9 mouse cellular contexts compared by ENCODE assay signal in genomic region chr19:34607237-34608051, GRCm38 (mm10). TPM values are rescaled to one million over a fixed set of nuclear protein-coding genes. Genes with fewer than 3 reads are reported as not detected.
A peak's percentile ranks its signal among the peaks of the same experiment; 100 is the strongest.
DNase-seq lines count a peak whose midpoint lies in the region; ATAC-seq and TF ChIP-seq lines count a peak whose summit lies in the region.
"Not testable (repeated sequence)": the region's sequence is repeated elsewhere in the genome, so short reads cannot be mapped to it uniquely, and the experiment has no call there.
"Had no signal": no experiment of that assay in that cellular context is flagged by ENCODE, and none has a peak within 500 bp of the region (broad histone marks: within the 10 kb centered on the region; RNA-seq: fewer than 3 reads in every experiment).

Gene Ifit3b, plus strand, starts transcription at chr19:34607970.

- peak; percentile 62 for ATAC-seq in forebrain, embryonic 14.5 days
- peak; percentile 82 for ATAC-seq in heart, postnatal 0 days (ENCODE audit: insufficient read depth, low read depth)
- ATAC-seq in limb, embryonic 15.5 days (ENCODE audit: insufficient number of reproducible peaks, low FRiP score, low TSS enrichment, low read depth), result 0 out of 2 replicates have a peak, but pooled peaks have one; percentile 30

- H3K9ac ChIP-seq in forebrain, embryonic 14.5 days (ENCODE audit: low read length); heart, postnatal 0 days (replicated peaks; ENCODE audit: low read depth, low read length); limb, embryonic 15.5 days: not testable (repeated sequence)

- H3K36me3 ChIP-seq in forebrain, embryonic 14.5 days (ENCODE audit: control insufficient read depth, insufficient read depth, low read length); heart, postnatal 0 days (replicated peaks; ENCODE audit: control insufficient read depth, insufficient read depth, low read length); limb, embryonic 15.5 days; megakaryocyte, embryonic 14.5 days (replicated peaks; ENCODE audit: low read length): not testable (repeated sequence)

- not testable (repeated sequence) for TF ChIP-seq CTCF in heart, postnatal 0 days (IDR thresholded peaks at IDR 0.05; ENCODE audit: low read depth)

- WGBS in forebrain, embryonic 14.5 days, result 38% methylated on average over 4 of the region's 4 CpGs
- 20% methylated on average over 4 of the region's 4 CpGs for WGBS in heart, postnatal 0 days
- WGBS in limb, embryonic 15.5 days, result 33% methylated on average over 4 of the region's 4 CpGs

- DNase-seq in 3T3-L1 (ENCODE audit: low read depth, low spot score), result peak; percentile 61
- peak; percentile 40 to 57 for DNase-seq in adrenal gland, postnatal 36 days
- DNase-seq in forebrain, embryonic 14.5 days (ENCODE audit: low spot score), result peak; percentile 58
- peak; percentile 29 for DNase-seq in heart, postnatal 0 days (ENCODE audit: low spot score)
- DNase-seq in kidney, adult 18-20 months, result peak; percentile 73
- DNase-seq in right cerebral cortex, adult 18-20 months, result peak; percentile 25

- not testable (repeated sequence) for H3K4me1 ChIP-seq in forebrain, embryonic 14.5 days (ENCODE audit: control insufficient read depth, insufficient read depth, low read length); heart, postnatal 0 days (ENCODE audit: control insufficient read depth, insufficient read depth); limb, embryonic 15.5 days; megakaryocyte, embryonic 14.5 days

- not testable (repeated sequence) for H3K27me3 ChIP-seq in forebrain, embryonic 14.5 days (replicated peaks; ENCODE audit: control insufficient read depth, insufficient read depth, low read length); heart, postnatal 0 days (ENCODE audit: control insufficient read depth, insufficient read depth, low read length); limb, embryonic 15.5 days; megakaryocyte, embryonic 14.5 days (replicated peaks)

- not testable (repeated sequence) for H3K4me3 ChIP-seq in forebrain, embryonic 14.5 days (ENCODE audit: low read depth, low read length); heart, postnatal 0 days (ENCODE audit: low read depth, low read length); limb, embryonic 15.5 days
- peak within 1 kb of the TSS; percentile 72 for H3K4me3 ChIP-seq in megakaryocyte, embryonic 14.5 days (replicated peaks)

- H3K9me3 ChIP-seq in forebrain, embryonic 14.5 days (replicated peaks; ENCODE audit: control insufficient read depth, low read length); heart, postnatal 0 days (replicated peaks; ENCODE audit: control insufficient read depth, low read length); limb, embryonic 15.5 days; megakaryocyte, embryonic 14.5 days: not testable (repeated sequence)

- H3K27ac ChIP-seq in forebrain, embryonic 14.5 days (ENCODE audit: low read depth, low read length); limb, embryonic 15.5 days: not testable (repeated sequence)
- H3K27ac ChIP-seq in heart, postnatal 0 days (ENCODE audit: low read depth), result peak within 1 kb of the TSS; percentile 35

- TF ChIP-seq EP300 in heart, postnatal 0 days (IDR thresholded peaks at IDR 0.05; ENCODE audit: low read depth), result not testable (repeated sequence)

- not testable (repeated sequence) for H3K4me2 ChIP-seq in forebrain, embryonic 14.5 days (ENCODE audit: low read length); heart, postnatal 0 days (ENCODE audit: low read depth, low read length); limb, embryonic 15.5 days

RNA-seq across cellular contexts. Expression of gene Ifit3b, which starts in this region (rescaled TPM):
- 1 to 10 TPM; 3.5 to 3.7 TPM for total RNA-seq in adrenal gland, postnatal 36 days (2021)
- not detected in 2 replicates for polyA plus RNA-seq in forebrain, embryonic 14.5 days (2014; fragmentation: Nextera tagmentation; extraction: Ambion mirVana)
- 0.57 and 2.5 TPM in 2 replicates for total RNA-seq in heart, postnatal 0 days (2014; rRNA removed; ENCODE audit: low replicate concordance)
- polyA plus RNA-seq in heart, postnatal 0 days (2015; fragmentation: Nextera tagmentation; extraction: Ambion mirVana), result 0.59 and 0.72 TPM in 2 replicates
- polyA plus RNA-seq in limb, embryonic 15.5 days (2015; fragmentation: Nextera tagmentation; extraction: Ambion mirVana), result 0.15 and 0.40 TPM in 2 replicates
- 1.2 TPM in 1 of 2 replicates, not detected in the other for polyA plus RNA-seq in megakaryocyte, embryonic 14.5 days (2012; ENCODE audit: insufficient read depth, low replicate concordance)
- polyA plus RNA-seq: neural tube, embryonic 11.5 days had no signal

Comparison
In these comparisons a context has a peak if more than half of its experiments do, and no peak if none do; other contexts are left out.
1. Peak in DNase-seq and ATAC-seq in forebrain, embryonic 14.5 days; RNA of the gene not detected or under 1 TPM.
2. Peak in ATAC-seq in limb, embryonic 15.5 days; RNA of the gene not detected or under 1 TPM.
3. ATAC-seq: peak in every context shown above with its lines; median percentile 82 in heart, postnatal 0 days; 62 in forebrain, embryonic 14.5 days; 30 in limb, embryonic 15.5 days.